Mouse (Mus musculus) left cerebral cortex, adult 2 months (tissue): ENCODE data around the gene Olfm1. TPM values are rescaled to one million over a fixed set of nuclear protein-coding genes. Genes with fewer than 3 reads are reported as not detected.
A peak's percentile ranks its signal among the peaks of the same experiment; 100 is the strongest.

Experiments
- DNase-seq, 2 experiments: peaks; one replicate each; pipeline ENCODE4 v3.0.0; 2021 to 2022; ENCODE audit warnings: low spot score in 2 of 2, mixed read lengths in 1 of 2; ENCODE audit errors: extremely low spot score in 1 of 2
- H3K27ac ChIP-seq: fragments of 200-600 bp; 2 replicates; pipeline ENCODE4 v1.8.1; 2022
- H3K4me3 ChIP-seq: fragments of 200-600 bp; 2 replicates; pipeline ENCODE4 v1.8.1; 2022
- CTCF ChIP-seq: fragments of 200-600 bp; IDR thresholded peaks from 2 replicates; pipeline ENCODE4 v1.8.1; 2022; ENCODE audit warnings: antibody characterized with exemption, mild to moderate bottlenecking, moderate library complexity
- intact Hi-C: fragments of 180-260 bp; cut with DNase I; formaldehyde crosslinking; loops from one replicate; pipeline ENCODE4 v1.15.1; 2025
- total RNA-seq, 2 experiments: library from RNA; stranded (reverse); gene quantifications; 2 replicates each; pipeline ENCODE4 v1.2.3; 2021

Gene Olfm1
- total RNA-seq, 2 experiments from 2014 or later, result 1,521 to 1,595 TPM

GRCm38 (mm10) chr2:28205467-28205805 lies 12.6 kb downstream of the Olfm1 start:
- intact Hi-C loops, result loop anchor here (1.0 to 5.0 kb wide), 4 partner anchors 72 to 170 kb away; no protein-coding TSS in a partner anchor

GRCm38 (mm10) chr2:28205870-28206421 lies 13.2 kb downstream of the Olfm1 start:
- no peak for TF ChIP-seq CTCF
- H3K4me3 ChIP-seq, result peak overlapping the region; percentile 88
- no peak for DNase-seq
- H3K27ac ChIP-seq, result peak overlapping the region; percentile 91
- intact Hi-C loops, result loop anchor here (1.0 to 5.0 kb wide), 4 partner anchors 71 to 169 kb away; no protein-coding TSS in a partner anchor

More at GRCm38 (mm10) chr2:28205467-28205805, 12.6 kb downstream of the Olfm1 start:
- DNase-seq, result peak; percentile 90 to 95
- H3K27ac ChIP-seq, result peak overlapping the region; percentile 77
- peak overlapping the region; percentile 30 for H3K4me3 ChIP-seq
- peak; percentile 81 for TF ChIP-seq CTCF

GRCm38 (mm10) chr2:28206472-28206871 lies 13.7 kb downstream of the Olfm1 start:
- no peak for DNase-seq
- intact Hi-C loops, result loop anchor here (5.0 kb wide), 1 partner anchor 71 kb away; no protein-coding TSS in a partner anchor
- TF ChIP-seq CTCF, result no peak
- H3K27ac ChIP-seq, result peak overlapping the region; percentile 91
- peak overlapping the region; percentile 88 for H3K4me3 ChIP-seq

GRCm38 (mm10) chr2:28207200-28207750 lies 14.5 kb downstream of the Olfm1 start:
- TF ChIP-seq CTCF, result no peak
- peak overlapping the region; percentile 88 for H3K4me3 ChIP-seq
- no peak for DNase-seq
- intact Hi-C loops, result loop anchor here (5.0 kb wide), 1 partner anchor 70 kb away; no protein-coding TSS in a partner anchor
- peak overlapping the region; percentile 91 for H3K27ac ChIP-seq

- Histone ChIP-seq H3K27ac (peak overlapping the region; percentile 91), H3K4me3 (peak overlapping the region; percentile 88)
- intact Hi-C loops, result loop anchor here (5.0 kb wide), 1 partner anchor 69 kb away; no protein-coding TSS in a partner anchor
- TF ChIP-seq CTCF, result no peak
- no peak for DNase-seq
Measured at GRCm38 (mm10) chr2:28208130-28208745, 15.4 kb downstream of the Olfm1 start.

GRCm38 (mm10) chr2:28209211-28209610 lies 16.4 kb downstream of the Olfm1 start:
- intact Hi-C loops, result loop anchor here (5.0 kb wide), 1 partner anchor 68 kb away; no protein-coding TSS in a partner anchor
- no peak for TF ChIP-seq CTCF
- Histone ChIP-seq H3K27ac (peak overlapping the region; percentile 91), H3K4me3 (peak overlapping the region; percentile 88)
- no peak for DNase-seq

- no peak for TF ChIP-seq CTCF
- no peak for DNase-seq
- intact Hi-C loops, result loop anchor here (5.0 kb wide), 1 partner anchor 68 kb away; no protein-coding TSS in a partner anchor
- Histone ChIP-seq H3K4me3 (peak overlapping the region; percentile 88), H3K27ac (peak overlapping the region; percentile 91)
Measured at GRCm38 (mm10) chr2:28209653-28210052, 16.9 kb downstream of the Olfm1 start.

GRCm38 (mm10) chr2:28210273-28210672 lies 17.5 kb downstream of the Olfm1 start:
- no peak for DNase-seq
- Histone ChIP-seq H3K27ac (peak overlapping the region; percentile 91), H3K4me3 (peak overlapping the region; percentile 88)
- no peak for TF ChIP-seq CTCF
- intact Hi-C loops, result no loop called here

- H3K4me3 ChIP-seq, result peak overlapping the region; percentile 88
- intact Hi-C loops, result no loop called here
Measured at GRCm38 (mm10) chr2:28211531-28212281, 18.9 kb downstream of the Olfm1 start.

GRCm38 (mm10) chr2:28212911-28213310 lies 20.1 kb downstream of the Olfm1 start:
- Histone ChIP-seq H3K27ac (peak overlapping the region; percentile 91), H3K4me3 (peak overlapping the region; percentile 13; the same call in 1 of the 2 replicates)
- TF ChIP-seq CTCF, result no peak
- no peak for DNase-seq
- intact Hi-C loops, result no loop called here

More at GRCm38 (mm10) chr2:28211531-28212281, 18.9 kb downstream of the Olfm1 start:
- no peak for DNase-seq
- TF ChIP-seq CTCF, result no peak
- H3K27ac ChIP-seq, result peak overlapping the region; percentile 91

- intact Hi-C loops, result no loop called here
- Histone ChIP-seq H3K4me3 (no peak overlapping the region), H3K27ac (peak overlapping the region; percentile 69)
- no peak for DNase-seq
- no peak for TF ChIP-seq CTCF
Measured at GRCm38 (mm10) chr2:28216211-28216775, 23.5 kb downstream of the Olfm1 start.
